Mouse (Mus musculus) ES-Bruce4 (cell line): ENCODE data around the gene Neurl3.

Source experiments
- CTCF ChIP-seq: IDR thresholded peaks from one replicate; pipeline ENCODE4 v1.8.1; 2011; ENCODE audit warnings: low read depth, low read length
- EP300 ChIP-seq: IDR thresholded peaks from 2 replicates; pipeline ENCODE4 v1.6.1; 2011; ENCODE audit warnings: low read depth, low read length; ENCODE audit not compliant: insufficient read depth
- POLR2A ChIP-seq: IDR thresholded peaks from one replicate; pipeline ENCODE4 v1.8.1; 2011; ENCODE audit warnings: low read length; ENCODE audit not compliant: insufficient read depth

- TF ChIP-seq CTCF = peak; percentile 84
- no peak for TF ChIP-seq POLR2A
- TF ChIP-seq EP300 = no peak
Measured at GRCm38 (mm10) chr1:36279202-36279601, 4.7 kb upstream of the Neurl3 start.
